Mouse (Mus musculus) CH12F3 (cell line): Measurements from ENCODE around the gene Serinc4.
"Not testable (repeated sequence)": the region's sequence is repeated elsewhere in the genome, so short reads cannot be mapped to it uniquely, and the experiment has no call there.

Experiments
- in situ Hi-C: fragments of 300-500 bp; cut with MboI; formaldehyde crosslinking; loops from 2 replicates; pipeline ENCODE4 v1.14.3; 2020; ENCODE audit warnings: low sequenced_read_pairs

Serinc4 gene

DNA sequence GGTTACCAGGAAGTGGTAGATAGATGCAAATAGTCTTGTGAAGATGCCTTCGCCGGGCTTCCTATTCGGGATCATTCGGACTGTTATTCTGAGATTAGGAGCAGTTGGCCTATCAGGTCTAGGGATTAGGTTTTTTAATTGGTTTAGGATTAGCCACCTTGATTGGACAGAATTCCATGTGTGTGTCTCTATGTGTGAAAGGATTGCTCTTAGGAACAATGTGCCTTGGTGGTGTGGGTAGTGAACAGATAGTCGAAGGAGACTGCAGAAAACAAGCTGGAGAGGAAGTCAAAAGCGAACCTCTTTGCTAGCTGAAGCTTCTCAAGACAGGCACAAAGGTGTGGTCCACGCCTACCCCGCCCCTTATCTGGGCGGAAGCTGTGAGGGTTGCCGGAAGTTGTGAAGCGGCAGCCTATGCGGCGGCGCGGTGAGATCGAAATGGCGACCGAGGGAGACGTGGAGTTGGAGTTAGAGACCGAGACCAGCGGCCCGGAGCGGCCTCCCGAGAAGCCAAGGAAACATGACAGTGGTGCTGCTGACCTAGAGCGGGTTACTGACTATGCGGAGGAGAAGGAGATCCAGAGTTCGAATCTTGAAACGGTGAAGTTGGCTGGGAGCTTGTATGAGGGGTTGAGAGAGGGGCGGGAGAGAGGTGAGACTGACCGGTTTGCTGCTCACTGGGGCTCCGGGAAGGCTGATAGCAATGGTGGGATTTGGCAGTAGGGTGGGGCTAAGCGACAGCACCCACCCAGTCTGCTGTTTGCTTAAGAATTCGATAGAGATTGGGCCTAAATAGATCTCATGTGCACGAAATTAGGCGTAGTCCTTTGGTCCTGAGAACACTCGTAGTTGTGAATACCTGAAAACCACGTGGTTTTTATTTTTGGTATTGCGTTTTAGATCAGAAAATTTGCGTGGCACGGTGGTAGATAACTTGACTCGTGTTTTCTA, at the start of gene Serinc4:
Gene Serinc4 (minus strand): TSS at position 90 of the 951 bp plus-strand sequence.
- in situ Hi-C loops: no loop called here

DNA sequence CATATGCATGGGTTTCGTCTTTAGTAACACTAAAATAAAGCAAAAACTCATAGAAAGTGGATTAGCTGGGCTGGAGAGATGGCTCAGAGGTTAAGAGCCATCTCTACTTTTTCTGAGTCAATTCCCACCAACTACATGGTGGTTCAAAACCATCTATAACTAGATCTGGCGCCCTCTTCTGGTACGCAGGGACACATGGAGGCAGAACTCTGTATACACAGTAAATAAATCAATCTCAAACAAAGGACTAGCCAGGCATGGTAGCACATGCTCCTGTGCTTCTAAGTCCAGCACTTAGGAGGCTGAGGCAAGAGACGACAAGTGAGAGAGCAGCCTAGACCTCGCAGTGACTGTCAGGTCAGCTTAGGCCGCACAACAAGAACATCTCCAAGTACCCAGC, 45.0 kb upstream of the Serinc4 start:
- in situ Hi-C loops: not testable (repeated sequence)

DNA sequence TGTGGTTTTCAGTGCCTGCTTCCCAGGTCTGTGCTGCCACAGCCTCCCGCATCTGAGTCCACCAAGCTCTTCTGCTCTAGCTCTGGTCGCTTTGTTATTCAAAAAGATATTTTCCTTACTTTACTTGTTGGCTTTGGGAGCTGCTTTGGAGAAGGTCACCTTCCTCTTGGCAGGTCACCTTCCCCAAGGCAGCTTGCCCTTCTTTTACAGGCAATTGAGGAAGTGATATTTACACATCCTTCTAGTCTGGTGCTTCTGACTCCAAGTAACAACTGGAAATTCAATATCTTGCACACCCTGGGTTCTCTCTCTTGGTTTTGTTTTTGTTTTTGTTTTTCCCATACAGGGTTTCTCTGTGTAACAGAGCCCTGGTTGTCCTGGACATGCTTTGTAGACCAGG, 27.8 kb upstream of the Serinc4 start:
- in situ Hi-C loops: not testable (repeated sequence)

DNA sequence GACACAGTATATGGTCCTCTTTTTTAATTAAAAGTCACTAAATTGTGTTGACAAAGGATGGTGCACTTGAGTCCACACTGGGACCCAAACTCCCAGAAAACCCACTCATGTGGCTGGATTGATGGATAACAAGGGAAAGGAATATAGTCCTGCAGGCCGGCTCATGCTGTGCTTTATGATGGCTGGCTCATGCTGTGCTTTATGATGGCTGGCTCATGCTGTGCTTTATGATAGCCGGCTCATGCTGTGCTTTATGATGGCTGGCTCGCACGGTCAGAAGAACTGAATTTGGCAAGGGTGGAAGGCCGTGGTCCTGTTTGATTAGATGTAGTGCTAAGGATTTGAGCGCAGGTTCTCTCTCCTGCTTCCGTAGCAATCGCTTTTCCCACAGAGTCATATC, 27.0 kb upstream of the Serinc4 start:
- in situ Hi-C loops: no loop called here

DNA sequence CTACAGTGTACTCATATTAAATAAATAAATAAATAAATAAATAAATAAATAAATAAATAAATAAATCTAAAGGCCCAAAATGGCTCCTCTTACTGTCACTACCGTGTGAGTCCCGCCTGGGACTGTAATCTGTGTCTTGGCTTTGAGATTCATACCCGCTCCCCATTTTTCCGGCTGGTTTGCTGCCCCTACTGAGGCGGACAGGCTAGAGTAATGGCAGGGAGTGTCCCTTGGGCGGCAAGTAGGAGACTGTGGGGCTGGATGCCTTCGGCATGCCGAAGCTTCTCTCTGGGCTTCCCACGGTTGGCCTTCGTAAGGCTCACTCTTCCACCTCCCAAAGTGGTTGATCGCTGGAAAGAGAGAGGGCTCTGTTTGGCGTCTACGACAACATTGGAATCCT, 24.3 kb upstream of the Serinc4 start:
- in situ Hi-C loops: not testable (repeated sequence)

DNA sequence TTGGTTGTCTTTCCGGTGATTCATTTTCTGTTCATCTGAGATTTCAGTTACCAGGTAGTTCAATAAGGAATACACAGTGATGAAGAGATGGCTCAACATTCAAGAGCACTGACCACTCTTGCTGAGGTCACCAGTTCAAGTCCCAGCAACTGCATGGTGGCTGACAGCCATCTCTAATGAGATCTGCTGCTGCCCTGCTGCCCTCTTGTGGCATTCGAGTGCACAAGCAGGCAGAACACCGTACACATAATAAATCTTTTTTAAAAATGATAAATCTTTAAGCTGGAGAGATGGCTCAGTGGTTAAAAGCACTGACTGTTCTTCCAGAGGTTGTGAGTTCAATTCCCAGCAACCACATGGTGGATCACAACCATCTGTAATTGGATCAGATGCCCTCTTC, 23.9 kb upstream of the Serinc4 start:
- in situ Hi-C loops: no loop called here

DNA sequence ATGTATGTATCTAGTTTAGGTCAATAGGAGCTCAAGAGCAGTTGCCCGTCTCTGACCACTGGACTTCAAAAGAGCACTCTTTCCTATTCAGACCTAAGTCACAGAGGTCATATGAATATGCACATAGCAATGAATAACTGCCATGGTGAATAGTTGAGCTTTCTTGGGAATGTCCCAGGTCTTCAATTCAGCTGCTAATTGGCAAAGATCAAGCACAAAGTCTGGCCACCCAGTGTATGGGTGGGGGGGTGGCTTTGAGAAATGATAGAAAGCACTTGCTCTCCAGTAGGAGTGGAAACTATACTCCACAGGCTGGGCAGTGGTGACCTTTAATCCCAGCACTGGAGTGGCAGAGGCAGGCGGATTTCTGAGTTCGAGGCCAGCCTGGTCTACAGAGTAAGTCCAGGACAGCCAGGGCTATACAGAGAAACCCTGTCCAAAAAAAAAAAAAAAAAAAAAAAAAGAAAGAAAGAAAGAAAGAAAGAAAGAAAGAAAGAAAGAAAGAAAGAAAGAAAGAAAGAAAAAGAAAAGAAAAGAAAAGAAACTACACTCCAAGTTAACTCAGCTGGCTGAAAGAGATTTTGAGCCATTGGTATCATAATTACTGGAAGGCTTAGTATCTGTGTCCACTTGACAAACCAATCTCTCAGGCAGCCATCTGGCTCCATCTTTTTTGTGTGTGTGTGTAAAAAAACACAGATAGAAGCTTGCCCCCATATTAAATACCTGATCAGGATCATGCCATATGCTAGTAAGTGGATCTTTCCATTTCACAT, 21.1 kb upstream of the Serinc4 start:
- in situ Hi-C loops: no loop called here

DNA sequence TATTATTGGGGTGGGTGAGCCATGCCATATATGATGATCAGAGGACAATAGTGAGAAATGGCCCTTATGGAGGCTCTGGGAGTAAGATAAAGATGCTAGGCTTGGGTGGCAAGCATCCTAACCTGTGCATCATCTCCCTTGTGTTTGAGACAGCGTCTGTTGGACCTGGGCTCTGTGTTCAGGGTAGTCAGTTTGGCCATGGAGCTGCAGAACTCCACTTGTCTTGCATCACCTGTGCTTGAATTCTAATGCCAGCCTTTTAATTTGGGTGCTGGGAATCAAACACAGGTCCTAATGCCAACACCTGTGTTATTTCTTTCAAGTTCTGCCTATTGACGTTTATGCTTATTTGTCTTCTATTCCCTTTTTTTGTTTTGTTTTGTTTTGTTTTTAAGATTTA, 18.7 kb upstream of the Serinc4 start:
- in situ Hi-C loops: not testable (repeated sequence)

DNA sequence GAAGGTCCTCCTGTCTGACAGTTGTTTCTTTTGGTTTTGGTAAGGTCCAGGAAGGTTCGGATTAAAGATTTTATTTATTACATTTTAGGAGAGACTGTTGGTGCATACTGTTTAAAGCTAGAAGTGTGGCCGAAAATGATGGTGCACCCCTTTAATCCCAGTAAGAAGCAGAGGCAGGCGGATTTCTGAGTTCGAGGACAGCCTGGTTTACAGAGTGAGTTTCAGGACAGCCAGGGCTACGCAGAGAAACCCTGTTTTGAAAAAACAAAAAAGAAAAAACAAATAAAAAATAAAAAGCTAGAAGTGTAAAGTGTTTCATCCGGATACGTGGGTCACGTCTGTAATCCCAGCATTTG, 17.6 kb upstream of the Serinc4 start:
- in situ Hi-C loops: no loop called here

DNA sequence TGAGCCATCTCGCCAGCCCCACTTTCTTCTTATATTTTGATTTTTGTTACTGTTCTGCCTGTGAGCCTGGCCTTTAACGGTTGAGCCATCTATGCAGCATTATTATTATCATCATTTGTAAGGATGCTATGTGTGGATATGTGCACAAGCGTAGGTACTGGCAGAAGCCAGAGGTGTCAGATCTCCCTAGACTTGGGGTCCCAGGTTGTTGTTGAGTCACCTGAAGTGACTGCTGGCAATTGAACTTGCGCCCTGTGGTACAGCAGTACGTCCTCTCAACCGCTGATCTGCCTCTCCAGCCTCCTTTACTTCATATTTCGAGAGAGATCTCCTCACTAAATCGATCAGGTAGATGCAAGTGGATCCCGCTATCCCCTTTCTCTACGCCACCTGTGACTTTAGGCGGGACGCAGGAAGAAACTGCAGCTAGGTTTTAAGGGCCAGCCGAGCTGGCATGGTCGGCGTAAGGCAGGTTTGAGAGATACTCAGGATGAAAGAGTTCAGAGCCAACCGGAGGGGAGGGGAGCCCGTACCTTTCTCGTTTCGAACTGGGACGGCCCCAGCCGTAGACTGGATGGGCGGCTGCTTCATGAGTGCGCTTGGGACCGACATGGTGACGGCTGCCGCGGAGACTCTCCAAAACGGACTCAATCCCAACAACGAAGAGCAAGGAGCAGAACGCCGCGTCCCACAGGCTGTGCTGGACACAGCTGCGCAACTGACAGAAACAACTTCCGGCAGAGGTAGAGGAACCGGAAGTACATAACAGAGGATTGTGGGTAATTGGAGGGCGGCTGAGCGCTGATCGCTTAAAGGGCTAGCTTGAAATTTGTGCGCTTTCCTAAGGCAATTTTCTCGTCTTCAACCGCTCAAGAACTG, 17.0 kb upstream of the Serinc4 start, which contains the start of gene Mfap1b:
Gene Mfap1b (minus strand): TSS at position 767 of the 879 bp plus-strand sequence.
- in situ Hi-C loops: not testable (repeated sequence)

DNA sequence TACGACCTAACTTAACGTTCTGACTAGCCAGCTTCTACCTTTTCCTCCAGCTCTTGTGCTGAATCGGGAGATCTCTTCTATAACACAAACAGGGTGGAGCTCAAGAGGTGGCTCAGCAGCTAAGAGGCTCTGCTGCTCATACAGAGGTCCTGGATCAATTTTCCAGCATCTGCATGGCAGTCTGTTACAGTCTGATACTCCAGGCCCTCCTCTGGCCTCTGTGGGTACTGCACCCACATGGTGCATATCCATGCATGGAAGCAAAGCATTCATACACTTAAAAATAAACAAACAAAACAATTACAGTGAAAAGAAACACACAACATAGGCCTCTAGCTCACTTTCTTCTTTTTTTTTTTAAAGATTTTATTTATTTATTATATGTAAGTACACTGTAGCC, 16.2 kb upstream of the Serinc4 start:
- in situ Hi-C loops: not testable (repeated sequence)

DNA sequence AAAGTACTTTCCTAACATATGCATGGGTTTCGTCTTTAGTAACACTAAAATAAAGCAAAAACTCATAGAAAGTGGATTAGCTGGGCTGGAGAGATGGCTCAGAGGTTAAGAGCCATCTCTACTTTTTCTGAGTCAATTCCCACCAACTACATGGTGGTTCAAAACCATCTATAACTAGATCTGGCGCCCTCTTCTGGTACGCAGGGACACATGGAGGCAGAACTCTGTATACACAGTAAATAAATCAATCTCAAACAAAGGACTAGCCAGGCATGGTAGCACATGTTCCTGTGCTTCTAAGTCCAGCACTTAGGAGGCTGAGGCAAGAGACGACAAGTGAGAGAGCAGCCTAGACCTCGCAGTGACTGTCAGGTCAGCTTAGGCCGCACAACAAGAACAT, 12.4 kb upstream of the Serinc4 start:
- in situ Hi-C loops: not testable (repeated sequence)

DNA sequence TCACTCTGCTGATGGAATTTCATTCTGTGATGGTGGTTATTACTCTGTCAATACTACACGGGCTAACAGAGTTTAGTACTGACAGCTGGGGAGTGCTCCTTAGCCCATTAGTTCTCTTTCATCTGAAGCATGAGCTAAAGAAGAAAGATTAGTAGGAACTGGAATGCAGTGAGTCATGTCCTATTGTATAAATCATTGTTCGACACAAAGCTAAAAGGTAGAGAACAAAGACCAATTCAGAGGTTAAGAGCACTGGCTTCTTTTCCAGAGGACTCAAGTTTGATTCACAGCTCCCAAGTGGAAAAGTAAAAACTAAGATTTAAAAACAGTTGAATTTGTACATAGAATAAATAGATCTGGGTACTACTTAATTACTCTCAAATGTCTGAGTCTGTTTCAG, 3.5 kb upstream of the Serinc4 start:
- in situ Hi-C loops: no loop called here

DNA sequence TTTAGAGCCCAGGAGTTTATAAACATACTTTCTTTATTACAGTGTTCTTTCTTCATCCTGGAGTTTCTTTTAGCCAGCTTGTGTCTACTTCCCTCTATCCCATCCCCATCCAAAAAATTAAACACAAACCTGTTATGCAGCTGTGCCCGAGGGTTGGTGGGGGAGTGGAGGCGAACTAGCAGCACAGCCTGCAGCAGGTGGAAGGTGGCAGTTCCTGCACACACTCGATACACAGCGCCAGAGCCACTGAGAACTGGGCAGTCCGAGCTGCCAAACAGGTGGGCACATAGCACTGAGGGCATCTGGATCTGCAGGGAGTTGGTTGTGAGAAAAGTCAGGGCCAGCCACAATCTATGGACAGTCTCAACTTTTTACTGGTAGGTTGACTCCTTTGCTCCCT, 1.0 kb downstream of the Serinc4 start:
- in situ Hi-C loops: no loop called here

DNA sequence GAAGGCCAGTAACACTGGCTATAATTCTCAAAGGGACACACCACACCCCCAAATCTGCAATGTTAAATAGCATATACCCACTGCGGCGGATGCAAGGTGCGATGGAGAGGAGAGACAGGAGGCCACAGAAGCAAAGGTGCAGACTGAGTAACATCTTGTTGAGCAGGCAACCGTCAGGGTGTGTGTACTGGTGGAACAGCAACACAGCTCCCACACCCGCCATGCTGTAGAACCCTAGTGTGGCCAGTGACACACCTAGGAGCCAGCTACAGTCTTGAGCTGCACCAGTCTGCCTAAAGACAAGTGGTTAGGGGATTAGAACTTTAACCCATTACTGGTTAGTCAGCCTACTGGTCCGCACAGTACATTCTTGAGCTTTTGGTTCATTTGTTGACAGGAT, 2.7 kb downstream of the Serinc4 start:
- in situ Hi-C loops: no loop called here

DNA sequence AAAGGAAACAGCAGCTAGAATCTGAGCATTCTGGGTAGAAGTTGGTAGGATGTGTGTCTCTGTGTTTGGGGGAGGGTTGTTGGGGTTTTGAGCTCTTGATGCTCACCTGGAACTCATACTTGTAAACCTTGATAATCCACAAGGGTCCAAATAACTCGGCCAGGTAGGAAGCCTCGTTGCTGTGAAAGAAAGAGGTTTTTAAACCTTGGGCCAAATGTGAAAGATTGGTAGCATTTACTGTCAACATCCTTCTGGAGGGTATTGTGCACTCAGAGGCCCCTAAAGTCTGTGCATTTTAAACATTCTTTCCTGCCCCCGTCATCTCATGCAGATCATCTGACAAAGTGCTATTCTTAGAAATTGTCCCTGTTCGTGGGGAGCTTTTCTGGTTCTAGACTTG, 3.6 kb downstream of the Serinc4 start, which contains the start of gene Hypk:
Gene Hypk (plus strand): TSS at position 301 of the 400 bp plus-strand sequence.
- in situ Hi-C loops: no loop called here

DNA sequence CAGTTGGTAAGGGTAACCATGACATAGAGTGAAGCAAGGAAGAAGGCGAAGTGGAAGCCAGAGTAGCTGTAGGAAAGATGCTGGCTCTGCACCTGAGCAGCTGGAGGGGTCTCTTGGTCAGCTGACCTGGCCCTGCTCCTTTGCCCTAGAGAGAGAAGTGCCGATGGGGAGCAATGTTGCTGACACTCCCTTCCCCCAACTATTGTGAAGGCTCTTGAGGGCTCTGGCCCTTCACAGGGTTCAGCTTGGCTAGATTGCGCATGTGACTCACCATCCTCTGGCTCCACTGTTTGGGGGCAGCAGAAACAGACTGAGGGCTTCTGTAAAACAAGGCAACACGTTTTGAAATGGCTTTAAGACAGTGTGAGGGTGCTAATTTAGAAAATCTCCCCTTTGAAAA, 4.2 kb downstream of the Serinc4 start:
- in situ Hi-C loops: no loop called here

DNA sequence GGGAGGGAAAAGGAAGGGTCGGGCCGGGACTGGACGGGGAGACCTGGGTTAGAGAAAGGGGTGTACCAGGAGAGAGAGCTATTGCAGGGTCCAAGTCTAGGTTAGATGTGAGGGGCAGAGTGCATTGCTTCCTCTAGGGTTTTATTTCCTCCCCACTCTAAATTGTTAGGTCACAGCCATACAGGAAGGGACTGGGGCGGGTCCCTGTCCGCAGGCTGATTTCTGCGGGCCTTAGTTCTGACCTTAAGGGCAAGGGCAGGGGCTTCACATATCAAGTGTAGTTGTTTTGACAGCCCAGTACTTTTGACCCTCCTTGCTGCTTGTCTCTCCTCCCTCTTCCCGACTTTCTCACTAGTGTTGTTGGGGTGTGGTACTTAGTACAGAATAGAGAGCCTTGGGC, 6.5 kb downstream of the Serinc4 start:
- in situ Hi-C loops: no loop called here

DNA sequence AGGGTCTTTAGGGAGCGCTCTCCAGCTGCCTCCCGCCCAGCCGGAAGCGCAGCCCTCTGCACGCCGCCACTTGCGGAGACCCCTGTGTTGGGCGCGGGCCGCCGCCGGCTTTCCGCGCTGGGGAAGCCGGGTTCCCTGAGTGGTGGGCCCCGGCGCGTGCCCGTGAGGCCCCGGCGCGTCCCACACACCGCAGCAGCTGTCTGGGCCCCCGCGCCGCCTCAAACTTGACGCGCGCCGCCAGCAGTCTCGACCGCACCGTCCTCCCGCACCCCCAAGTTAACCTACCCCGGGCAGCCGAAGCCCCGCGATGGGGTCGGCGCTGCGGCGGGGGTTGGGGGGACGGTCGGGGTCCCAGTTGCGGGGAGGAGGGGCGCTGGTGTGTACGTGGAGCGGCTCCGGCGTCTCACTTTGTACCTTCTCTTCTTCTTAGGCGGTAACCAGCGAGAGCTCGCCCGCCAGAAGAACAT, 7.0 kb downstream of the Serinc4 start:
- in situ Hi-C loops: no loop called here

DNA sequence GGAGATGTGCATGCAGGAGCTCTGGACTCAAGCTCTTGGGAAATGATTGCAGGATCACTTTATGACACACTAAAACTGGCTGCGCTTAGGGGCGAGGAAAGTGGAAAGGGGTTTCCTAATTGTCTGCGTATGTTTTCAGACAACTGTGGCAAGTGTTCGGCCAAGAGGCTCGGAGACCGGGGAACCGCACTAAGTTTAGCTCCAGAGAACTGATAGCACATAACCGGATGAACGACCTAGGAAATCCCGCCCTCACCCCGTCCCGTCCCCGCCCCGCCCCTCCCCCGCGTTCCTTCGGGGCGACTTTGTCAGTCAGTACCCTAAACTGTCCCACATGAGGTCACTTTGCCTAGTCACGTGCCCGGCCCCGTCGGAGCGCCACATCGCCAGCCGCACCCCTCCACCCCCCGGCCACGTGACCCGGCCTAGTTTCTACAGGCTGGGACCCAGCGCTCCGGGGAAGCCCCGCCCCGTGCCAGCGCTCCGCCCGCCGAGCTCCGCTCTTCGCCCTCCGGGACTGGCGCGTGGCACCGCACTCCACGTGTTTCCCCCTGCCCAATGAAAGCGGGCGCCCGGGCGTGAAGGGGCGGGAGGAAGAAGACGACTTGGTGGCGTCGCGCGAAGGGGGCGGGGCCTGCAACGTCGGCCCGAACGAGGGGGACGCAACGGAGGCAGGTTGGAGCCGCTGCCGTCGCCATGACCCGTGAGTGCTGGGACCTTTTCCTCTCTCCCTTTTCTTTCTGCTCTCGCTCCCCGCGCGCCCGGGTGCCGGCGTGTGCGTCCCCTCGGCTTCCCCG, 7.6 kb downstream of the Serinc4 start, which contains the start of gene Serf2:
Gene Serf2 (plus strand): TSS at position 457 of the 797 bp plus-strand sequence.
- in situ Hi-C loops: no loop called here
